22 mouse cellular contexts compared by ENCODE assay signal in the genomic region with DNA sequence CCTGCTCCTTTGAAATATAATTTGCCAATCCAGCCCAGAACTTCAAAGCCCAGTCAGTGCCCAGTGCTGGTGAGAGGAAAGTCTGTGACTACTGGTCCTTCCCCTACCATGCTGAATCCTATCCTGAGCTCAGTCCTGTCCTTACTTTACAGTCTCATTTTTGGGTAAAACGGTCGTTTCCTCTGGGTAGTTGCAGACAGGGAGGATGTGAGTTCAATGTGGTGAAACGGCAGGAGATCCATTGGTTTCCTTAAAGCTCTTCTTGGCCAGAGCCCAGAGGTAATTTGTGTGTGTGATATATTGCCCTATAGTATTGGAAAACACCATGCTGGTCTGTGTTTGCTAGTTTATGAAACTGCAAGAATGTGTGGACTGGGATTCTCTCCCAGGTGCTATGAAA.
DNase-seq lines count a peak whose midpoint lies in the region; ATAC-seq and TF ChIP-seq lines count a peak whose summit lies in the region.
"Had no signal": no experiment of that assay in that cellular context is flagged by ENCODE, and none has a peak within 500 bp of the region (broad histone marks: within the 10 kb centered on the region; RNA-seq: fewer than 3 reads in every experiment).

No protein-coding gene starts in this region.

- TF ChIP-seq CTCF in stomach, postnatal 0 days (IDR thresholded peaks at IDR 0.05; ENCODE audit: low read depth) = no peak

- 17% methylated on average over 3 of the region's 3 CpGs for WGBS in limb, embryonic 13.5 days
- 66% methylated on average over 3 of the region's 3 CpGs for WGBS in limb, embryonic 10.5 days
- WGBS in stomach, postnatal 0 days = 64% methylated on average over 3 of the region's 3 CpGs

- H3K9ac ChIP-seq in limb, embryonic 13.5 days = no peak overlapping the region
- no peak overlapping the region for H3K9ac ChIP-seq in stomach, postnatal 0 days (ENCODE audit: low read length)
- H3K9ac ChIP-seq: embryonic facial prominence, embryonic 12.5 days; embryonic facial prominence, embryonic 15.5 days; forebrain, postnatal 0 days; hindbrain, embryonic 14.5 days had no signal

- H3K4me3 ChIP-seq in limb, embryonic 13.5 days = no peak overlapping the region
- no peak overlapping the region for H3K4me3 ChIP-seq in limb, embryonic 10.5 days
- no peak overlapping the region for H3K4me3 ChIP-seq in stomach, postnatal 0 days (ENCODE audit: low read depth, low read length)
- H3K4me3 ChIP-seq: embryonic facial prominence, embryonic 12.5 days; embryonic facial prominence, embryonic 15.5 days had no signal

- H3K4me1 ChIP-seq in limb, embryonic 13.5 days = peaks cover 7% of the 10 kb centered on the region; the same call in 1 of the 2 replicates
- peaks cover 3% of the 10 kb centered on the region; the same call in 1 of the 2 replicates for H3K4me1 ChIP-seq in limb, embryonic 10.5 days
- H3K4me1 ChIP-seq in stomach, postnatal 0 days (replicated peaks; ENCODE audit: control insufficient read depth, insufficient read depth) = no peaks in the 10 kb centered on the region
- H3K4me1 ChIP-seq: embryonic facial prominence, embryonic 12.5 days; embryonic facial prominence, embryonic 15.5 days had no signal

- no peak overlapping the region for H3K27ac ChIP-seq in limb, embryonic 13.5 days
- H3K27ac ChIP-seq in limb, embryonic 10.5 days = no peak overlapping the region
- no peak overlapping the region for H3K27ac ChIP-seq in stomach, postnatal 0 days (replicated peaks)
- H3K27ac ChIP-seq: embryonic facial prominence, embryonic 12.5 days; embryonic facial prominence, embryonic 15.5 days; hindbrain, embryonic 14.5 days; hindbrain, postnatal 0 days had no signal

- peak; percentile 48; the same call in 1 of the 2 replicates for ATAC-seq in limb, embryonic 13.5 days (ENCODE audit: low FRiP score, low read depth)
- ATAC-seq in hematopoietic stem cell, adult 5-6 weeks (replicated peaks in 1 of 2; ENCODE audit: insufficient read depth in 1 of 2, low FRiP score in 2 of 2, low TSS enrichment in 1 of 2, low read depth in 1 of 2, poor library complexity in 2 of 2, severe bottlenecking in 2 of 2) = peak; percentile 40 to 47; a peak in 2 of 4 replicates
- ATAC-seq in megakaryocyte progenitor cell, adult 5-6 weeks (replicated peaks; ENCODE audit: poor library complexity) = peak; percentile 47
- no peak for ATAC-seq in stomach, postnatal 0 days (ENCODE audit: low FRiP score, low TSS enrichment)
- ATAC-seq: CD4-positive, CD25-positive, alpha-beta regulatory T cell, adult 4 months; forebrain, embryonic 14.5 days; forebrain, postnatal 0 days; hindbrain, postnatal 0 days; inflammation-experienced regulatory T-cells, adult 6 months; intestine, embryonic 16.5 days had no signal

- no peaks in the 10 kb centered on the region for H3K27me3 ChIP-seq in limb, embryonic 13.5 days
- H3K27me3 ChIP-seq in limb, embryonic 10.5 days (ENCODE audit: low read depth, poor library complexity, severe bottlenecking) = no peaks in the 10 kb centered on the region
- no peaks in the 10 kb centered on the region for H3K27me3 ChIP-seq in stomach, postnatal 0 days (ENCODE audit: control insufficient read depth, insufficient read depth, low read length)
- H3K27me3 ChIP-seq: embryonic facial prominence, embryonic 12.5 days; embryonic facial prominence, embryonic 15.5 days had no signal

- H3K36me3 ChIP-seq in limb, embryonic 13.5 days = no peaks in the 10 kb centered on the region
- H3K36me3 ChIP-seq in limb, embryonic 10.5 days = no peaks in the 10 kb centered on the region
- no peaks in the 10 kb centered on the region for H3K36me3 ChIP-seq in stomach, postnatal 0 days (ENCODE audit: control insufficient read depth, insufficient read depth, low read length)
- H3K36me3 ChIP-seq: embryonic facial prominence, embryonic 12.5 days; embryonic facial prominence, embryonic 15.5 days had no signal

- TF ChIP-seq EP300 in stomach, postnatal 0 days (optimal IDR thresholded peaks at IDR 0.05) = no peak

- DNase-seq in limb, embryonic 10.5 days (ENCODE audit: low spot score) = no peak
- no peak for DNase-seq in stomach, postnatal 0 days (ENCODE audit: low spot score)
- DNase-seq in layer of hippocampus, postnatal 25 days (ENCODE audit: extremely low spot score in 1 of 2, low spot score in 1 of 2) = no peak
- DNase-seq: adrenal gland, adult 8-10 months; adrenal gland, postnatal 25 days; cerebellum, adult 18-20 months; cerebellum, adult 9-10 months; cerebellum, postnatal 14 days; forebrain, postnatal 0 days; gastrocnemius, postnatal 25 days had no signal

- no peak overlapping the region for H3K4me2 ChIP-seq in limb, embryonic 13.5 days (replicated peaks)
- no peak overlapping the region for H3K4me2 ChIP-seq in stomach, postnatal 0 days (replicated peaks; ENCODE audit: low read depth)
- H3K4me2 ChIP-seq: embryonic facial prominence, embryonic 12.5 days; embryonic facial prominence, embryonic 15.5 days; heart, embryonic 11.5 days; hindbrain, embryonic 14.5 days had no signal

- H3K9me3 ChIP-seq in limb, embryonic 13.5 days = no peaks in the 10 kb centered on the region
- no peaks in the 10 kb centered on the region for H3K9me3 ChIP-seq in limb, embryonic 10.5 days (replicated peaks)
- H3K9me3 ChIP-seq in stomach, postnatal 0 days (ENCODE audit: control insufficient read depth, low read length) = no peaks in the 10 kb centered on the region
- H3K9me3 ChIP-seq: embryonic facial prominence, embryonic 12.5 days; embryonic facial prominence, embryonic 15.5 days had no signal
